Mouse (Mus musculus) midbrain, embryonic 15.5 days (tissue): ENCODE data around the gene Neurog1. TPM values are rescaled to one million over a fixed set of nuclear protein-coding genes. Genes with fewer than 3 reads are reported as not detected.

Experiments used
- ATAC-seq: fragments of 200-750 bp; cut with Nextera tagmentation; replicated peaks from 2 replicates; pipeline ENCODE4 v1.8.0; 2017; ENCODE audit warnings: moderate TSS enrichment
- H3K27ac ChIP-seq: fragments of 300-500 bp; sonication (generic); 2 replicates; pipeline ENCODE4 v1.5.1; 2015; ENCODE audit warnings: mild to moderate bottlenecking, inconsistent platforms
- H3K27me3 ChIP-seq: fragments of 300-500 bp; sonication (generic); replicated peaks from 2 replicates; pipeline ENCODE4 v1.6.1; 2015; ENCODE audit warnings: inconsistent platforms
- H3K36me3 ChIP-seq: fragments of 300-500 bp; sonication (generic); replicated peaks from 2 replicates; pipeline ENCODE4 v1.6.1; 2015; ENCODE audit warnings: inconsistent platforms
- H3K4me1 ChIP-seq: fragments of 300-500 bp; sonication (generic); 2 replicates; pipeline ENCODE4 v1.6.1; 2015; ENCODE audit warnings: inconsistent platforms
- H3K4me2 ChIP-seq: fragments of 300-500 bp; sonication (generic); 2 replicates; pipeline ENCODE4 v1.6.1; 2015; ENCODE audit warnings: inconsistent platforms, mild to moderate bottlenecking, moderate library complexity
- H3K4me3 ChIP-seq: fragments of 300-500 bp; sonication (generic); 2 replicates; pipeline ENCODE4 v1.5.1; 2015; ENCODE audit warnings: mild to moderate bottlenecking, inconsistent platforms
- H3K9ac ChIP-seq: fragments of 300-500 bp; sonication (generic); 2 replicates; pipeline ENCODE4 v1.6.1; 2015; ENCODE audit warnings: mild to moderate bottlenecking, inconsistent platforms
- H3K9me3 ChIP-seq: fragments of 300-500 bp; sonication (generic); 2 replicates; pipeline ENCODE4 v1.6.1; 2016; ENCODE audit warnings: inconsistent platforms
- WGBS: fragments of 180-500 bp; shearing (Covaris S2); methylation state at CpG from one replicate; pipeline ENCODE4 v1.1.7; 2015; ENCODE audit warnings: mixed read lengths; 5-methylcytosine and 5-hydroxymethylcytosine counted together
- polyA plus RNA-seq: library from polyadenylated mRNA; unstranded; fragments of >200 nt; fragmentation: Nextera tagmentation; extraction: Ambion mirVana; gene quantifications from 2 replicates; pipeline ENCODE4 v1.2.1, GENCODE M21; 2015

The Neurog1 gene
- polyA plus RNA-seq, 1 experiment from 2014 or later: 3.9 TPM

DNA sequence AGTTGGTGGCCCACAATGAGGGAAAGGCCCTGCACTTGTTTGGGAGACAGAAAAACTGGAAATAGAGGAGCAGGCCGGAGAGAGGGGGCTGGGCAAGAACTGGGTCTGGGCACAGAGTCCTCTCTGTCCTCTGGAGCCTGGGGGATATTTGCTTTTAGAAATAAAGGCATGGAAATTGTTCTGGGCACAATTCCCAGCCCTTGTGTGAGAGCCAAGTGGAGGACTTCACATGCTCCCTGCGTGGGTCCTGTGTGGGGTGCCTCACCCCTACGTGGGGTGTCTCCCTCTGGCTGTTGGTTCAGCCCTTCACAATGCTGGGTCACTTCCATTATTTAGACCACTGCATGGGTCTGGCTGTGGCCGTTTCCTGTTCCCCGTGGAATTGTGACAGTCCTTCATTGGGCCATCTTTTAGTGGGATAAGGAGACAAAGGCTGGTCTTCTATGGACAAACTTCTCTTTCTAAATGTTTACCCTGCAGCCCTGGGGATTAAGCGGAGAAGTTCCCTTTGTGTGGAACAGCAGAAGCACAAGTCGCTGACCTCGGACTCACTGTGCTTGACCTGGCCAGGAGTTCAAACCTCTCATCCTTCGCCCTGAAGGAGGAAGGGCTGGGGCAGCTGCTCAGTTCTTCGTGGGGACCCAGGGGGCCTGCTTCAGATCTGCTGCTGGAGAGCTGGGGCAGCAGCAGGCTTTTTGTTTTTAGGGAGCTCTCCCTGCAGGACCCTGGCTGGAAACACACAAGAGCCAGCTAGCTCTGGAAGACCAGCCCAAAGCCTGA, 25.6 kb downstream of the Neurog1 start:
- 0 out of 2 replicates have a peak overlapping the region, but pooled peaks have one; percentile 22 for H3K27ac ChIP-seq
- WGBS: 18% methylated on average over 10 of the region's 10 CpGs
- H3K4me2 ChIP-seq: no peak overlapping the region
- no peaks in the 10 kb centered on the region for H3K9me3 ChIP-seq
- peaks cover 34% of the 10 kb centered on the region for H3K4me1 ChIP-seq
- H3K36me3 ChIP-seq: no peaks in the 10 kb centered on the region
- H3K27me3 ChIP-seq: peaks cover 45% of the 10 kb centered on the region
- H3K4me3 ChIP-seq: no peak overlapping the region
- H3K9ac ChIP-seq: no peak overlapping the region
- ATAC-seq: 0 out of 2 replicates have a peak, but pooled peaks have one; percentile 25

DNA sequence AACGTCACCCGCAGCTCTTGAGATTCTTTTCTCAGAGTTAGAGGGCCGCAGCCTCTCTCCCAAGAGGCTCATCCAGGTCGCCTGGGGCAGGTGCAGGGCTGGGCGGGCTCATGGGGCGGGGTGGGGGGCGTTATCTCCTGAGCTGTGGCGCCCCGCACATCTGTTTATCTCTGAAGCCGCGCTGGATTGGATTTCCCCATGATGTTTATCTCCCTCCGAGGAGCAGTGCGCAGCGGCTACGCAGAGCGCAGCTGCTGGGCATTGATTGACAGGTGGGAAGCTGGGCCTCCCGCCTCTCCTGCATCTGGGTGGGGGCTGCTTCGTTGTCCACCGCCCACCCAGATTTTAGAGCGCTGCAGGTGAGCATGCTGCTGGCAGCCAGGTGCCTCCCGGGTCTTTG, 28.3 kb downstream of the Neurog1 start:
- ATAC-seq: no peak
- no peak overlapping the region for H3K4me3 ChIP-seq
- H3K27me3 ChIP-seq: peaks cover 51% of the 10 kb centered on the region
- no peak overlapping the region for H3K4me2 ChIP-seq
- H3K9ac ChIP-seq: no peak overlapping the region
- WGBS: 4% methylated on average over 21 of the region's 21 CpGs
- no peaks in the 10 kb centered on the region for H3K36me3 ChIP-seq
- H3K4me1 ChIP-seq: peaks cover 35% of the 10 kb centered on the region
- no peak overlapping the region for H3K27ac ChIP-seq
- H3K9me3 ChIP-seq: no peaks in the 10 kb centered on the region

GRCm38 (mm10) chr13:56222849-56223246, 29.1 kb downstream of the Neurog1 start:
- H3K4me3 ChIP-seq: no peak overlapping the region
- H3K9ac ChIP-seq: no peak overlapping the region
- H3K4me2 ChIP-seq: no peak overlapping the region
- no peaks in the 10 kb centered on the region for H3K9me3 ChIP-seq
- H3K27ac ChIP-seq: no peak overlapping the region
- H3K36me3 ChIP-seq: no peaks in the 10 kb centered on the region
- no peak for ATAC-seq
- H3K27me3 ChIP-seq: peaks cover 48% of the 10 kb centered on the region
- WGBS: 16% methylated on average over 4 of the region's 4 CpGs
- H3K4me1 ChIP-seq: peaks cover 33% of the 10 kb centered on the region

DNA sequence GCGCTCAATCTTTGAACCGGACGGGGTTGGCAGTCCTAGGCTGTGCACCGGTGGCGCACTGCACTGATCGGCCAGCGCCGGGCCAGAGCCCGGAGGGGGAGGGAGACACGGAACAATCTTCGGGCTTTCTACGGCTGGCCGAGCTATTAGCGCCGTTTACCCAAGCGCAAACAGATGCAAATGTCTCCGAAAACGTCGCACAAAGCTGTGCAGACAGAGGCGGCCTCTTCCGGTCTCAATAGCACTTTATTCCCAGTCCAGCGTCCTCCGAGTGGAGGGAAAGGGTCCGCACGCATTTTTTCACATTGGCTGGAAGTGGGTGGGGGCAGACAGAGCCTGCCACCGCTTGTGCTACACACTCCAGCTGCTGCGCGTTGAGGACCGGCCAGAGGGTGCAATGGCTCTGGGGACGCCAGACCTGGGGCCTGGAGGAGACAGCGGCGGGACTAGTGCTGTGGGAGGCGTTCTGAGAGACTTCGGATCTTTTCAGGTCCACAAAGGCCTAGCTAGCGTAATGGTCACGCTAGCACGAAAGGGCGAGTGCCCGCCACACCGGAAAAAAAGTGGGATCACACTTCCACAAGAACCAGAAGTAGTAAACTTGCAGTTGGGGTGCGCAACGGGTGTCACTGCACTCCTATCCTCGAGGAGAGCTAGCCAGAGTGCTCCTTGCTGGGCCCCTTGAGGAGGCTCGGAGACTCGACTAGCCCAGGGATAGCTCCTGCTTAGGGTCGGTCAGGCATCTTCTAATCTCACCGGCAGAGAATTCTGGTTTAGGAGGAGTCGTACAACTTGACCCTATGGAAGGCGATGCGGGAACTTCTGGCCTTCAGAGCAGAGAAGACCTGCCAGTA, 29.7 kb downstream of the Neurog1 start:
- H3K27me3 ChIP-seq: peaks cover 47% of the 10 kb centered on the region
- peak overlapping the region; percentile 31 for H3K4me3 ChIP-seq
- peaks cover 33% of the 10 kb centered on the region for H3K4me1 ChIP-seq
- ATAC-seq: peak; percentile 62; the same call in 1 of the 2 replicates
- H3K9me3 ChIP-seq: no peaks in the 10 kb centered on the region
- H3K36me3 ChIP-seq: no peaks in the 10 kb centered on the region
- 4% methylated on average over 50 of the region's 50 CpGs for WGBS
- H3K27ac ChIP-seq: peak overlapping the region; percentile 50; the same call in 1 of the 2 replicates
- no peak overlapping the region for H3K9ac ChIP-seq
- peak overlapping the region; percentile 57 for H3K4me2 ChIP-seq

DNA sequence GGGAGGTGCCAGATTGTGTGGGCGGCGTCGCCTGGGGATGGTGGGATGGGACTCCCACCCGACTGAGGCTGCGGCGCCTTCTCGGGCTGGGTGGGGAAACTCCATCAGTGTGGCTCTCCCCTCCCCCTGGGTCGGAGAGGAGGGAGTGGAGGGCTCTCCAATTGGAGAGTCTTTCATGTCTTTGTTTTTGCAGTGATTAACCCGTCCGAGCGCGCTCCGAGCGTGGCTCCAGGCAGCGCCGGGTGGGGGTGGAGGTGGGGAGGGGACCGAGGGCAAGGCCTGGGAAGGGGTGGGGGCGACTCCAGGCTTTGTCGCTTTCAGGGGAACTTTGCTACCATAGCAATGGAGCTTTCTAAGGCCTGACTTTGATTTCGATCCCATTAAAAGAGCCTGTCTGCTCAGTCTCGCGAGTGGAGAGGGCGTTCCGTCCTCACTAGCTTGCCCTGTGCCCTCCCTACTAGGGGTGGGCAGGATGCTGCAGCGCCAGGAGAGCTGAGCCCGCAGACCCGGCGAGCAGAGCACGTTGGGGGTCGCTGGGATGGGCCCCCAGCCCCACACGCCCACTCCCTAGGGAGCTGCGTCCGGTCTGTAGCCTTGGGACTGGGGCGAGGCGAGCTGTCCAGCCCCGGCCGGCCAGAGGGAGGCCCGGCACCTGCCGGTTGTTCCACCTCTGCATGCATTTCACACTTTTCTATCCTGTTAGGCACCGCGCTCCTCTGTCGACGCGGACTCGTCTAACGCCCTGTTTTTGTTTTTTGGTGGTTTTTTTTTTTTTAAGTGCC, 30.6 kb downstream of the Neurog1 start:
- peaks cover 29% of the 10 kb centered on the region for H3K4me1 ChIP-seq
- H3K4me2 ChIP-seq: peak overlapping the region; percentile 57
- peak overlapping the region; percentile 50 for H3K27ac ChIP-seq
- H3K27me3 ChIP-seq: peaks cover 45% of the 10 kb centered on the region
- under 1% methylated on average over 46 of the region's 46 CpGs for WGBS
- peak overlapping the region; percentile 31 for H3K4me3 ChIP-seq
- no peaks in the 10 kb centered on the region for H3K9me3 ChIP-seq
- peak overlapping the region; percentile 9; the same call in 1 of the 2 replicates for H3K9ac ChIP-seq
- ATAC-seq: peak; percentile 81
- H3K36me3 ChIP-seq: no peaks in the 10 kb centered on the region

DNA sequence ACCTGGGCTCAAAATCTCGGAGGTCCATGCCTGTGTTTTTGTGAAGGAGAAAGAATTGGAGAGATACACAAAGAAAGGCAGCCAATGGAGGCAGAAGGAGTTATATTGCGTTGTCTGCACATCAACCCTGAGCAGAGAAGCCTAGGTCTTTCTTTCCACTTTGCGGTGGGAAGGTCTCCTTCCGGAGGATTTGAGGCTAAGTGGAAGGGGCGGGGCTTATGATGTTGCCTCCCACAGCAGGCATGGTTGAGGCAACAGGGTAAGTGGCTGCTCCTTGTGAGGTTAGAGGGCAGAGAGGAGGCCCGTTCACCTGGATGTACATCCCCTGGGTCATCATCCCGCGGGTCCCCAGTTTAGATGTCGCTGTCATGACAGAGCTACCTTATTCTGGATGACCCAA, 32.7 kb downstream of the Neurog1 start:
- no peak overlapping the region for H3K4me3 ChIP-seq
- H3K4me1 ChIP-seq: peaks cover 37% of the 10 kb centered on the region
- H3K27me3 ChIP-seq: peaks cover 47% of the 10 kb centered on the region
- no peaks in the 10 kb centered on the region for H3K36me3 ChIP-seq
- H3K4me2 ChIP-seq: no peak overlapping the region
- no peak overlapping the region for H3K27ac ChIP-seq
- ATAC-seq: no peak
- 65% methylated on average over 9 of the region's 9 CpGs for WGBS
- H3K9me3 ChIP-seq: no peaks in the 10 kb centered on the region
- H3K9ac ChIP-seq: no peak overlapping the region

GRCm38 (mm10) chr13:56216090-56216489, 35.9 kb downstream of the Neurog1 start:
- 6% methylated on average over 4 of the region's 4 CpGs for WGBS
- Histone ChIP-seq H3K36me3 (no peaks in the 10 kb centered on the region), H3K4me1 (peaks cover 14% of the 10 kb centered on the region), H3K27ac (no peak overlapping the region), H3K27me3 (peaks cover 25% of the 10 kb centered on the region), H3K9me3 (peaks cover under 1% of the 10 kb centered on the region; the same call in 1 of the 2 replicates), H3K9ac (no peak overlapping the region), H3K4me2 (no peak overlapping the region), H3K4me3 (no peak overlapping the region)
- ATAC-seq: no peak

DNA sequence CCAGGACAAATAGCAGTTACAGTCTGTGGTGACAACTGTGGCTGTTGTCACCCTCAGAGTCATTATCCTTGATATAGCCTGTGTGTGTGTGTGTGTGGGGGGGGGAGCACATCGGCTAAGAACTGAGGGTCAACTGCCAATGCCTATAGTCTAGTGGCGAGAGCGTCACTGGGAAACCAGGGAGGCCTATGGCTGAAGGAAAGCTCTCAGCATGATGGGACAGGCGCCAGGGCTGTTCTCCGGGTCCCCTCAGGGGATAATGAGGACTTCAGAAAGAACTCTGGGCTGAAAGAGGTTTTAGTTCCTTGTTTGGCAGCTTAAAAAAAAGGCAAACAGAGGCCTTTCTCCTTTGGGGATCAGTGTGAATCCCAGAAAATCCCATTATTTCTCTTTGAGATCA, 37.3 kb downstream of the Neurog1 start:
- Histone ChIP-seq H3K4me1 (peaks cover 12% of the 10 kb centered on the region), H3K27ac (no peak overlapping the region), H3K4me2 (no peak overlapping the region), H3K4me3 (no peak overlapping the region), H3K36me3 (no peaks in the 10 kb centered on the region), H3K27me3 (peaks cover 29% of the 10 kb centered on the region), H3K9me3 (peaks cover 4% of the 10 kb centered on the region; the same call in 1 of the 2 replicates), H3K9ac (no peak overlapping the region)
- 10% methylated on average over 5 of the region's 5 CpGs for WGBS
- ATAC-seq: peak; percentile 50; the same call in 1 of the 2 replicates

- Histone ChIP-seq H3K4me3 (no peak overlapping the region), H3K27ac (no peak overlapping the region), H3K36me3 (no peaks in the 10 kb centered on the region), H3K4me2 (peak overlapping the region; percentile 33), H3K27me3 (peaks cover 24% of the 10 kb centered on the region), H3K4me1 (peaks cover 14% of the 10 kb centered on the region), H3K9me3 (peaks cover 4% of the 10 kb centered on the region; the same call in 1 of the 2 replicates), H3K9ac (no peak overlapping the region)
- no peak for ATAC-seq
- 12% methylated on average over 8 of the region's 8 CpGs for WGBS
Measured at GRCm38 (mm10) chr13:56209067-56209411, 42.9 kb downstream of the Neurog1 start.

DNA sequence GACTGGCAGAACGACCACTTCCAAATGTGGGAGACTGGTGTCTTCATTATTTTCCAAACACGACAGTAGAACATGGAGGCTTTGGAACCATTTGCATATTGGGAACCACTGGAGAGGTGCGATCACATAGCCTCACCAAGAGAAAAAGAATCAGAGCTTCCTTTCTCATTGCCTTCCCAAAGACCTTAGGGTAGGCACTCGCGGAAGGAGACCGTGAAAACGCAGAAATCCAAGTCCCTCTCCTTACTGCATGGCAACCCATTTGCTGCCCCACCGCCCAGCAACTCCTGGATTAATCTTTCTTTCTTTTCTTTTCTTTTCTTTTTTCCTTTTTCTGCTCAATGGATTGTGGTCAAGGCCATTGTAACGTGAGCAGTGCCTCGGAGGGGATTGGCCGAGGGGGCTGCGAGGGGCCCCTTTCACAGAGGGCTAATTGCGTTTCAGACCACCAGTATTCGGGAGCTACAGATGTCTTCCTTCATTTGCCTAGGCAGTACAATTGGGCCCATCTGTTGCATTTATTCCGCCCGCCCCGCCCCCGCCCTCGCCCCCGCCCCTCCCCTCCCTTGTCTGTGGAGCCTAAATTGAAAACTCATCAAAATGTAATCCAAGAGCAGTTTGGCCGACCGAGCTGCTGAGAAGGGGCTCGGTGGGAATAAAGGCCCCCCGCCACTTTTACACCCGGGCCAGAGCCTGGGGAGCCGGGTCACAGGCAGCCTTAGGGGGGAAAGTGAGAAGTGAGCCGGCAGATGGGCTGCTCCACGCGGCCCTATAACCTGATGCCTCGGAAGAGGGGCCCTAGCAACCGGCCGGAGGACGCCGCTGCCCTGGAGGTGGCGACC, 43.5 kb downstream of the Neurog1 start:
- Histone ChIP-seq H3K9me3 (peaks cover 4% of the 10 kb centered on the region; the same call in 1 of the 2 replicates), H3K4me2 (peak overlapping the region; percentile 33), H3K9ac (no peak overlapping the region), H3K4me3 (no peak overlapping the region), H3K27ac (no peak overlapping the region), H3K27me3 (peaks cover 24% of the 10 kb centered on the region), H3K4me1 (peaks cover 14% of the 10 kb centered on the region), H3K36me3 (no peaks in the 10 kb centered on the region)
- 2% methylated on average over 35 of the region's 35 CpGs for WGBS
- peak; percentile 52 for ATAC-seq
